Mouse (Mus musculus) ES-E14 (cell line): ENCODE measurements around the gene Timmdc1. TPM values are rescaled to one million over a fixed set of nuclear protein-coding genes. Genes with fewer than 3 reads are reported as not detected.

Experiments used
- DNase-seq: peaks from one replicate; pipeline ENCODE4 v3.0.0-alpha.2; 2013; ENCODE audit warnings: low read depth, low spot score
- H3K27ac ChIP-seq: 2 replicates; pipeline ENCODE4 v1.5.1; 2012; ENCODE audit warnings: low read depth, mild to moderate bottlenecking, low read length, moderate library complexity, mixed read lengths; ENCODE audit not compliant: poor library complexity, insufficient read depth, severe bottlenecking
- H3K36me3 ChIP-seq: 2 replicates; pipeline ENCODE4 v1.6.1; 2012; ENCODE audit warnings: mild to moderate bottlenecking, low read length, moderate library complexity, mixed read lengths; ENCODE audit not compliant: control insufficient read depth, poor library complexity, insufficient read depth, severe bottlenecking
- H3K4me1 ChIP-seq, 2 experiments: fragments of 150-350 bp in 1 of 2; sonication (generic) in 1 of 2; 2 replicates each; pipeline ENCODE4 v1.6.1; 2012; ENCODE audit warnings: low read length in 2 of 2, mild to moderate bottlenecking in 1 of 2, mixed read lengths in 1 of 2; ENCODE audit not compliant: control insufficient read depth in 2 of 2, insufficient read depth in 2 of 2, poor library complexity in 1 of 2
- H3K4me3 ChIP-seq, 2 experiments: fragments of 150-350 bp in 1 of 2; sonication (generic) in 1 of 2; 2 replicates each; pipeline ENCODE4 v1.5.1; 2012; ENCODE audit warnings: low read length in 2 of 2, low read depth in 1 of 2, mild to moderate bottlenecking in 1 of 2, mixed read lengths in 1 of 2; ENCODE audit not compliant: insufficient read depth in 1 of 2, poor library complexity in 1 of 2, severe bottlenecking in 1 of 2
- H3K9ac ChIP-seq: 2 replicates; pipeline ENCODE4 v1.6.1; 2012; ENCODE audit warnings: low read depth, mild to moderate bottlenecking, low read length, mixed read lengths; ENCODE audit not compliant: poor library complexity, insufficient read depth, severe bottlenecking
- H3K9me3 ChIP-seq: fragments of 150-350 bp; sonication (generic); 2 replicates; pipeline ENCODE4 v1.6.1; 2012; ENCODE audit warnings: low read depth, mild to moderate bottlenecking, low read length; ENCODE audit not compliant: control insufficient read depth, insufficient read depth
- CHD2 ChIP-seq: IDR thresholded peaks from 2 replicates; pipeline ENCODE4 v1.6.1; 2014; ENCODE audit warnings: mild to moderate bottlenecking, low read depth, low read length, inconsistent platforms
- HCFC1 ChIP-seq: IDR thresholded peaks from 2 replicates; pipeline ENCODE4 v1.6.1; 2012; ENCODE audit warnings: low read length, inconsistent platforms, borderline replicate concordance; ENCODE audit not compliant: insufficient read depth
- MAFK ChIP-seq: IDR thresholded peaks from 2 replicates; pipeline ENCODE4 v1.6.1; 2014; ENCODE audit warnings: mild to moderate bottlenecking, low read depth, low read length, inconsistent platforms; ENCODE audit not compliant: insufficient read depth
- ZC3H11A ChIP-seq: IDR thresholded peaks from 2 replicates; pipeline ENCODE4 v1.6.1; 2012; ENCODE audit warnings: low read depth, mild to moderate bottlenecking, inconsistent platforms, low read length, borderline replicate concordance
- ZNF384 ChIP-seq: IDR thresholded peaks from 2 replicates; pipeline ENCODE4 v1.6.1; 2012; ENCODE audit warnings: low read depth, low read length, inconsistent platforms
- in situ Hi-C, 2 experiments: fragments of 600-800 bp; cut with MboI; formaldehyde crosslinking; loops; one replicate each; pipeline ENCODE4 v1.15.1; 2025; ENCODE audit warnings: low sequenced_read_pairs in 2 of 2, inconsistent platforms in 1 of 2; ENCODE audit not compliant: unreplicated experiment in 2 of 2
- total RNA-seq: library from RNA; depleted of rRNA; stranded (reverse); fragments of 300-350 nt; gene quantifications from 2 replicates; pipeline ENCODE4 v1.2.3, GENCODE M21; 2012

Gene Timmdc1
- total RNA-seq, 1 experiment, result 26.9 TPM

GRCm38 (mm10) chr16:38476312-38477240 is 45.9 kb downstream of the Timmdc1 start:
- no peaks in the 10 kb centered on the region for H3K36me3 ChIP-seq
- H3K27ac ChIP-seq, result peak overlapping the region; percentile 61; the same call in 1 of the 2 replicates
- peak overlapping the region; percentile 49; the same call in 1 of the 2 replicates for H3K9ac ChIP-seq
- H3K9me3 ChIP-seq, result no peaks in the 10 kb centered on the region
- no peak for DNase-seq
- in situ Hi-C loops, result loop anchor here in 1 of 2 experiments (25.0 kb wide), 1 partner anchor 539 kb away; no protein-coding TSS in a partner anchor
- H3K4me3 ChIP-seq, result peak overlapping the region; percentile 47 to 61
- H3K4me1 ChIP-seq, result peaks cover 2 to 9% of the 10 kb centered on the region in 2 experiments; a peak in 3 of 4 replicates
- no peak for TF ChIP-seq CHD2
- TF ChIP-seq MAFK, result peak; percentile 44; the same call in 1 of the 2 replicates

DNA sequence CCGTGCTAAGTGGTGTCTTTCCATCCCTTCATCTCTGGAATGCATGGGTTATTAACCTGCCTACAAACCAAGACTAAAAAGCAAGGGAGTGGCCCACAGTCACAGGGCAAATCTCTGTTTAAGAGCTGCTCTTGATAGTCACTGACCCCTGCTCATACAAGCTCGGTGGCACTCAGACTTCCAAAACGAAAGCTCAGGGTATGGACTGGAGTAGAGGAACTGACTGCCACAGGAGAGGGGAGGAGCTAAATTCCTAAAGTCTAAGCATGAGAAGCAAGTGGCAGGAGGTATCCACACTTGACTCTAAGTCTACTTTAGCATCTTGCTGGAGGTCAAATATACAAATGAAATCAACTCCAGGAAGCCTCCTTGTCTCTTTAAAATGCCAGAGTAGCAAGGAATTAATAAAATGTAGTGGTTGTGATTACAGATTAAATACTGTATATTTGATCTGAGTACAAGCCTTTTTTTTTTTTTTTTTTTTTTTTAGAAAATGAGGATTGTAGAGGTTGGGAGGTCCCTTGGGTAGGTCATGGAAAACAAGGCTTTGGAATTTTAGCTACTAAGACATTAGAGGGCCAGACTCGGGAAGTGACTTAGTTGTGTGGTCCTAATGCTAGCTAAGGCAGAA is 46.7 kb downstream of the Timmdc1 start:
- no peaks in the 10 kb centered on the region for H3K9me3 ChIP-seq
- no peak overlapping the region; the same call in 1 of the 2 replicates for H3K27ac ChIP-seq
- TF ChIP-seq HCFC1 (no peak), CHD2 (no peak), MAFK (no peak), ZC3H11A (no peak), ZNF384 (peak; percentile 53)
- H3K36me3 ChIP-seq, result no peaks in the 10 kb centered on the region
- H3K4me3 ChIP-seq, result peak overlapping the region; percentile 47 to 61; a peak in 3 of 4 replicates
- DNase-seq, result no peak
- peak overlapping the region; percentile 38; the same call in 1 of the 2 replicates for H3K9ac ChIP-seq
- H3K4me1 ChIP-seq, result peaks cover 5 to 11% of the 10 kb centered on the region in 2 experiments
- in situ Hi-C loops, result loop anchor here in 1 of 2 experiments (25.0 kb wide), 1 partner anchor 538 kb away; no protein-coding TSS in a partner anchor

DNA sequence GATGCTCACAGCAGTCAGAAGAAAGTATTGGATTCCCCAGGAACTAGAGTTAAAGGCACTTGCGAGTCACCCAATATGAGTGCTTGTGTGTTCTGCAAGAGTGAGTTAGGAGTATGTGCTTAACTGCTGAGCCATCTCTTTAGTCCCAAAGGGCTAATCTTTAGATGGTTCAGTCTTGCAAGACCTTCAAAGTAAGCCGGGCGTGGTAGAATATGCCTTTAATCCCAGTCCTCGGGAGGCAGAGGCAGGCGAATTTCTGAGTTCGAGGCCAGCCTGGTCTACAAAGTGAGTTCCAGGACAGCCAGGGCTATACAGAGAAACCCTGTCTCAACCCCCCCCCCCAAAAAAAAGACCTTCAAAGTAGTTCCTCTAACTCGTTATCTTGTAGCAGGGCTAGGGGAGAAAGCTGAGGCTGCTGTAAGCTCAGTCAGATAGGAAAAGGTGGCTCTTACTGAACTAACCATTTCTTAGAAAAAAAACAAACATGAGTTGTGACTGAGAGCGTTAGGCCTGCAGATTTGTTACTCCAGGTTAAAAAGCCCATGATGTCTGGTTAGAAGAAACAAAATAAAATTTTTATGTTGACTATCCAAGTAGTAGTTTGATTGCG is 47.7 kb downstream of the Timmdc1 start:
- H3K9me3 ChIP-seq, result no peaks in the 10 kb centered on the region
- no peak overlapping the region for H3K4me3 ChIP-seq
- H3K4me1 ChIP-seq, result peaks cover 8 to 12% of the 10 kb centered on the region in 2 experiments
- in situ Hi-C loops, result loop anchor here in 1 of 2 experiments (25.0 kb wide), 1 partner anchor 537 kb away; no protein-coding TSS in a partner anchor
- H3K9ac ChIP-seq, result no peak overlapping the region
- H3K36me3 ChIP-seq, result no peaks in the 10 kb centered on the region
- DNase-seq, result no peak
- H3K27ac ChIP-seq, result no peak overlapping the region
- TF ChIP-seq ZNF384 (no peak), HCFC1 (no peak), MAFK (no peak), CHD2 (no peak), ZC3H11A (no peak)

- no peak overlapping the region for H3K9ac ChIP-seq
- in situ Hi-C loops, result no loop called here
These were observed 48.8 kb downstream of the Timmdc1 start for GRCm38 (mm10) chr16:38473661-38474060.

More at GRCm38 (mm10) chr16:38473661-38474060, 48.8 kb downstream of the Timmdc1 start:
- TF ChIP-seq CHD2 (no peak), ZC3H11A (no peak), MAFK (no peak)
- no peak overlapping the region for H3K4me3 ChIP-seq
- no peaks in the 10 kb centered on the region for H3K36me3 ChIP-seq
- H3K9me3 ChIP-seq, result no peaks in the 10 kb centered on the region
- peaks cover 10 to 14% of the 10 kb centered on the region in 2 experiments for H3K4me1 ChIP-seq
- DNase-seq, result no peak
- no peak overlapping the region for H3K27ac ChIP-seq
